Mouse (Mus musculus): ENCODE measurements around the gene Gm10190. TPM values are rescaled to one million over a fixed set of nuclear protein-coding genes. Genes with fewer than 3 reads are reported as not detected.
"Not testable (repeated sequence)": the region's sequence is repeated elsewhere in the genome, so short reads cannot be mapped to it uniquely, and the experiment has no call there.

Gm10190 gene
- polyA plus RNA-seq (2011; ENCODE audit: insufficient read length, low read depth, missing spikeins): not detected in 2 replicates

DNA sequence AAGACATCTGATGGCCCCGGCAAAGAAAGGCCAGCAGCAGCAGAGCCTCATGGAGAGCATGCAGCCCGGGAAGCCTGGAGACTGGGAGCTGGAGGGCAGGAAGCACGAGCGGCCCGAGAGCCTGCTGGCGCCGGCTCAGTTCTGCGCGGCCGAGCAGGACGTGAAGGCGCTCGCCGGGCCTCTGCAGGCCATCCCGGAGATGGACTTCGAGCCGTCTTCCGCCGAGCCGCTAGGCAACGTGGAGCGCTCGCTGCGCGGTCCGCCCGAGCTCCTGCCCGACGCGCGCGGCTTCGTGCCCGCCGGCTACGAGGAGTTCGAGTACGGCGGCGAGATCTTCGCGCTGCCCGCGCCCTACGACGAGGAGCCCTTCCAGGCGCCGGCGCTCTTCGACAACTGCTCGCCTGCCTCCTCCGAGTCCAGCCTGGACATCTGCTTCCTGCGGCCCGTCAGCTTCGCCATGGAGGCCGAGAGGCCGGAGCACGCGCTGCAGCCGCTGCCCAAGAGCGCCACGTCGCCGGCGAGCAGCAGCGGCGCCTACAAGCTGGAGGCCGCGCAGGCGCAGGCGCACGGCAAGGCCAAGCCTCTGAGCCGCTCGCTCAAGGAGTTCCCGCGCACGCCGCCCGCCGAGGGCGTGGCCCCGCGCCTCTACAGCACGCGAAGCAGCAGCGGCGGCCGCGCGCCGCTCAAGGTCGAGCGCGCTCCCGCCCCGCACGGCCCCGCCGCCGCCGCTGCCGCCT, at the start of gene Gm10190:
Gm10190 (minus strand) TSS at position 553 of the 737 bp plus-strand sequence.
- peak; percentile 89 for TF ChIP-seq POLR2A (IDR thresholded peaks at IDR 0.05; ENCODE audit: low read depth, low read length)
- no peak for TF ChIP-seq CTCF (IDR thresholded peaks at IDR 0.05; ENCODE audit: borderline replicate concordance, insufficient read depth, low read length)
- Histone ChIP-seq H3K4me1 (ENCODE audit: control insufficient read depth, insufficient read depth, low read length) (no peaks in the 10 kb centered on the region), H3K27ac (ENCODE audit: insufficient read depth, low read length) (no peak within 1 kb of the TSS), H3K4me3 (ENCODE audit: insufficient read depth, low read length) (peak within 1 kb of the TSS; percentile 6; the same call in 1 of the 2 replicates)

DNA sequence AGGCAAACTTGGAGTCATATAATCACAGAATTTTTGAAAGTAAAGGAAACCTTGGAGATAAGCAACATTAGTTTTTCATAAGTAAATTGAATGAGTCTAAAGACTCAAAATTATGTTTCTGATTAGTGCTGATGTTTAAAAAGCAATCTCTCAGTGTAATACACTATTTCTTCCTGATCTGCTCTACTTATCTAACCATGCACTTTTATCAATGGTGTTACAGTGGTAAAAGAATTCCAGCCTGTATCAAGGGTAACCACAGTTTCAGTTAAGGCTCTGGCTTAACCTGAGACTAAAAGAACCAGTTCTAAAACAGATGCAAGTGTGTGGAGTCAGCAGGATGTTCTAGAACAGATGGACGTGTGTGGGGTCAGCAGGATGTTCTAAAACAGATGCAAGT, 47.7 kb upstream of the Gm10190 start:
- no peaks in the 10 kb centered on the region for H3K4me1 ChIP-seq (ENCODE audit: control insufficient read depth, insufficient read depth, low read length)
- no peak overlapping the region for H3K27ac ChIP-seq (ENCODE audit: insufficient read depth, low read length)
- H3K4me3 ChIP-seq (ENCODE audit: insufficient read depth, low read length): no peak overlapping the region
- TF ChIP-seq CTCF (IDR thresholded peaks at IDR 0.05; ENCODE audit: borderline replicate concordance, insufficient read depth, low read length) (no peak), POLR2A (IDR thresholded peaks at IDR 0.05; ENCODE audit: low read depth, low read length) (no peak)

DNA sequence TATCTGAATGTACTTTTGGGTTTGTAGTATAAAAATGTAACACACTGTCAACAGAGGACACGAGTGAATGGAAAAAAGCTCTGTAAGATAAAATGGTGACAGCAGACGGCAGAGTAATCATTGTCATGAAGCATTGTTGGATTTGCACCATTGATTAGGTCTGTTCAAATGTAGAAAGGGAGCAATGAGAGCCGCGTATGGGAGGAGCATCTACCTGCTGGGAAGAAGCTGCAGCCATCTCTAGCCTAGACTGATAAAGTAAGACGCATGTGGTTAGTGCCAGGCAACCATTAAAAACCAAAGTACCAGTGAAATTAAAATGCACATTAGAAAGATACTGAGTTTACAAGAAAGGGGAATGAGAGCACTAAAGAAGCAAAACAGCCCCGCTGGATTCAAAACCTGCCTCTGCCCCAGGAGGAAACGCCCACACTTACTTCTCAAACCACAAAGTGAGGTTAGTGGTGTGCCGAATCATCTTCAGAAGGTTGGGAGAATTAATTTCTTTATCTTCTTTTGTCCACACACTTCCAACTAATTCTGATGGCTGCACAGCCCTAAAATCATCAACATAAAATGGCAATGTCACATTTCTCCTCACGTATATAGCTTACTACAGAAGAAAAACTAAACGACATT, 45.4 kb upstream of the Gm10190 start:
- TF ChIP-seq POLR2A (IDR thresholded peaks at IDR 0.05; ENCODE audit: low read depth, low read length): no peak
- no peak for TF ChIP-seq CTCF (IDR thresholded peaks at IDR 0.05; ENCODE audit: borderline replicate concordance, insufficient read depth, low read length)
- Histone ChIP-seq H3K4me1 (ENCODE audit: control insufficient read depth, insufficient read depth, low read length) (no peaks in the 10 kb centered on the region), H3K27ac (ENCODE audit: insufficient read depth, low read length) (no peak overlapping the region), H3K4me3 (ENCODE audit: insufficient read depth, low read length) (no peak overlapping the region)

DNA sequence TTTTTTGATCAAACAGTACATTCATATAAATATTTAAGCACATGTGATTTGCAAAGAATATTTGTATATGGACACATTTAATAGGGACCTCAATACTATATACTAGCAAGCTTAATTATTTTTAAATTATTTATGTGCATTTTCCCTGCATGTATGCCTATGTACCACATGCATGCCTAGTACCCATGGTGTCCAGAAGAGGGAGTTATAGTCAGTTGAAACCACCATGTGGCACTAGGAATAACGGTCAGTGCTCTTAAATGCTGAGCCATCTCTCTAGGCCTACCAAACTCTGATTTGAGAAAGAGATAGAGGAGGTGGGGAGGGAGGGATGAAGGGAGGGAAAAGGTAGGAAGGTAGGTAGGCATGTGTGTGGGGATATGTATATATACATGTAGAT, 37.8 kb upstream of the Gm10190 start:
- Histone ChIP-seq H3K27ac (ENCODE audit: insufficient read depth, low read length) (no peak overlapping the region), H3K4me1 (ENCODE audit: control insufficient read depth, insufficient read depth, low read length) (no peaks in the 10 kb centered on the region), H3K4me3 (ENCODE audit: insufficient read depth, low read length) (no peak overlapping the region)
- TF ChIP-seq CTCF (IDR thresholded peaks at IDR 0.05; ENCODE audit: borderline replicate concordance, insufficient read depth, low read length): no peak

DNA sequence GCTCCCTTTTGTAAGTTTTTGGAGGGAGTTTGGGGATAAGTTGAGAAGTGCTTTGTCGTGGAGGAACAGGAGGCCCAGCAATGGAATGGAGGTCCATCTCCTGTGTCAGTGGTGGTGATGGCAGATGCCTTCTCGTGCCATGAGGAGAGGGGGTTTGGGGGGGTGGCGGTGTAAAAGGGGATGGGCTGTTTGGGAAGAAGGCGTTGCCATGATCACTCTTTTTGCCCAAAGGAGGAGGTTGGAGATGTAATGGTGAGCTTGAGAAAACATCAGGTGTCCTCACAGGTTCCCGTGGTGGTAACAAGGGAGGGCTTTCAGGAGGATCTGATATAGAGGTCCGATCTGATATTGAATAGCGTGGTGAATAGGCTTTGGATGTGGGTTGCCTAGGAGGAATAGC, 24.9 kb upstream of the Gm10190 start:
- TF ChIP-seq CTCF (IDR thresholded peaks at IDR 0.05; ENCODE audit: borderline replicate concordance, insufficient read depth, low read length) (no peak), POLR2A (IDR thresholded peaks at IDR 0.05; ENCODE audit: low read depth, low read length) (no peak)
- H3K27ac ChIP-seq (ENCODE audit: insufficient read depth, low read length): no peak overlapping the region
- H3K4me3 ChIP-seq (ENCODE audit: insufficient read depth, low read length): no peak overlapping the region

DNA sequence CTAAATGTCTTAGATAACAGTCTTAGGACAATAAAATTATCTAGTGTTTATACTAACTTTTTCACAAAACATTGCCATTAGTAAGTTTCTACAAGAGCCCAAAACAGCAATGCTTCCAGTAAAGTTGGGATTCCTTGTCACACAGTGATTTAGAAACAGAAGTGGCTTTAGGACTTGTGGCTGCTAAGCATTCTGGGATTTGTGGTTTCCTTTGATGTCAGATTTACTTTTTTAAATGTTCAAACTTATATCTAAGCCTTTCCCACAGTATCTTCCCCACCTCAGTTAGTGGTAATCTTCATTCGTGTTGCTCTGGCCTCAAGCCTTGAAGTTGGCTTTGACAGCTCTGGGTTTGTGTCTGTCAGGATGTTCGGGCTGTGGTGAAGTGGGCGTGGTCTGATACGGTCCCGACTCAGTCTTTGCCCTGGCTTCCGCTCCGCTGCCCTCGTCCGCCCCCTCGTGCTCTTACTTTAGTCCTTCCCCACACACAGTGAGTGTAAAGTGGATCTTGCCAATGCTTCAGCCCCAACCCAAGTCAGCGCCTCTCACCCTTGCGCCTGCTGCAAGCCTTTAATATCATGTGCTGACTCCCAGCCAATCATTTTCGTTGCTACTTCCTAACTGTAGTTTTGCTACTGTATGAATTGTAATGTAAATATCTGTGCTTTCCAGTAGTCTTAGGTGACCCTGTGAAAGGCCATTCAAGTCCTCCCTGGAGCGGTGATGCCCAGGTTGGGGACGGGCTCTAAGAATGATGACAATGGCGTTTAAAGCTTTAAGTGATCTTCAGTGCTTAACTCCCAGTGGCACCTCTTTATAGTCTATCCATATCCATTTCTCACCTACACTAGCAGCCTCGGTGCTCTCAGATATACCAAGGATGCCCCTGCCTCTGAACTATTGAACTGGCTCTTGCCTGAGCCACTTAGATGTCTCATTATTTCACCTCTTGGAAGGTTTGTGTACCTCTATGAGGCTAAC, 18.4 kb upstream of the Gm10190 start:
- 0 out of 2 replicates have a peak, but pooled peaks have one; percentile 14 for TF ChIP-seq POLR2A (IDR thresholded peaks at IDR 0.05; ENCODE audit: low read depth, low read length)
- peak; percentile 48; the same call in 1 of the 2 replicates for TF ChIP-seq CTCF (IDR thresholded peaks at IDR 0.05; ENCODE audit: borderline replicate concordance, insufficient read depth, low read length)
- no peak overlapping the region for H3K27ac ChIP-seq (ENCODE audit: insufficient read depth, low read length)
- H3K4me1 ChIP-seq (ENCODE audit: control insufficient read depth, insufficient read depth, low read length): no peaks in the 10 kb centered on the region
- H3K4me3 ChIP-seq (ENCODE audit: insufficient read depth, low read length): peak overlapping the region; percentile 11

More for the DNA sequence above, 24.9 kb upstream of the Gm10190 start:
- no peaks in the 10 kb centered on the region for H3K4me1 ChIP-seq (ENCODE audit: control insufficient read depth, insufficient read depth, low read length)

DNA sequence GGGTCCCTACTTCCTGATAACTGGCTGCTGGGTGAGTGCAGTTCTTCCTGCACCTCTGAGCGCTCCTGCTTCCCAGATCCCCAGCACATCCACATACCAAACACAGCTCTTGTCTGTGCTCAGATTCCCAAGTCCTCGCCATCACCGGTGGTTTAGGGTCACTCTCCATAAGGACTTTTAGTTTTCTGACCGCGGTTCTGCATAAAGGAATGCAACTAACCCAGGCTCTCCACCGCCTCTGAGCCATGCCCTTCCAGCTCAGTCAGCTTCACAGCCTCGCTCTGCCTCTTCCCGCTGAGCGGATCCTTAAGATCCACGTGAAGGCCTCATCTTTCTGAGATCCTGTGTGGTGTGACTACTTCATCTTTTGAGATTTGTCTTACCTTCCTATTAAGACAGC, 16.7 kb upstream of the Gm10190 start:
- TF ChIP-seq CTCF (IDR thresholded peaks at IDR 0.05; ENCODE audit: borderline replicate concordance, insufficient read depth, low read length): no peak
- no peak for TF ChIP-seq POLR2A (IDR thresholded peaks at IDR 0.05; ENCODE audit: low read depth, low read length)
- Histone ChIP-seq H3K4me1 (ENCODE audit: control insufficient read depth, insufficient read depth, low read length) (no peaks in the 10 kb centered on the region), H3K4me3 (ENCODE audit: insufficient read depth, low read length) (no peak overlapping the region), H3K27ac (ENCODE audit: insufficient read depth, low read length) (no peak overlapping the region)

DNA sequence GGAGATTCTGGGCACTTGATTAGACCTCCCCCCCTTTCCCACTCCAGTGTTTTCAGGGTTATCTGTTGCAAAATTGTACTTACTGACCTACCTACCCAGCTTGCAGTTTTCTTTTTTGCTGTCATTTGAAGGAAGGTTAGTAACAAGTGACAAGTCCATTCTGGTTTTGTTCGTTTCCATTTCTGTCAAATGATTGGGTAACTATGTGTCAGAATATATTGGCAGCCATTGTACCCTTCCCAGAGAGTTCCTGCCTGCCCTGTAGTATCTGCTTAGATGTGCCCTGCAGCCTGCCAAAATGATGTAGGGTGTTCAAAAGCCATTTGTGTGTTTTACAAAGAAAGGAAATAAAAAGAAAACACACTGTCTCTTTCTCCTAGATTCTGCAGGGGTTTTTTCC, 12.3 kb upstream of the Gm10190 start:
- H3K4me1 ChIP-seq (ENCODE audit: control insufficient read depth, insufficient read depth, low read length): no peaks in the 10 kb centered on the region
- H3K27ac ChIP-seq (ENCODE audit: insufficient read depth, low read length): no peak overlapping the region
- H3K4me3 ChIP-seq (ENCODE audit: insufficient read depth, low read length): no peak overlapping the region

DNA sequence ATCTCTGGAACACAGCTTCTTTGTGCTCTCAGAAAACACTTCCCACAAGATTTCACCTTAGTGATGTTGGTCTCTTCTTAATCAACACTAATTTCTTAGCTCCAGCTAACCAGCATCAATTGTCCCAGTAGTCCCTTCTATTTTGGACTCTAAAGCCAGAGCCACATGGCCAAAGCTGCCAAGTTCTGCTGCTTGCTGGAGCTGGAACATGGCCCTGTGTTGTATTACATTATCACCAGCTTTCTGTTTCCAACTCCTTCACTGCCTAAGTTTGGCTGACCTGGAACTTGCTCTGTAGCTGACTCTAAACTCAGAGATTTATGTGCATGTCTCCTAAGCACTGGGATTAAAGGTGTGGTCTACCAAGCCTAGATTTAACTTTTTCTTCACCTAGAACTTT, 5.0 kb upstream of the Gm10190 start:
- H3K4me3 ChIP-seq (ENCODE audit: insufficient read depth, low read length); H3K27ac ChIP-seq (ENCODE audit: insufficient read depth, low read length); H3K4me1 ChIP-seq (ENCODE audit: control insufficient read depth, insufficient read depth, low read length): not testable (repeated sequence)

More for the DNA sequence above, 12.3 kb upstream of the Gm10190 start:
- no peak for TF ChIP-seq POLR2A (IDR thresholded peaks at IDR 0.05; ENCODE audit: low read depth, low read length)
- TF ChIP-seq CTCF (IDR thresholded peaks at IDR 0.05; ENCODE audit: borderline replicate concordance, insufficient read depth, low read length): no peak
